Mouse (Mus musculus) thymus, adult 2 months (tissue): Measurements from ENCODE around the gene Ntm. TPM values are rescaled to one million over a fixed set of nuclear protein-coding genes. Genes with fewer than 3 reads are reported as not detected.

Experiments used
- DNase-seq: peaks from one replicate; pipeline ENCODE4 v3.0.0; 2021
- H3K27ac ChIP-seq: fragments of 200-500 bp; 2 replicates; pipeline ENCODE4 v1.5.1; 2012; ENCODE audit warnings: low read length, control low read depth; ENCODE audit not compliant: control insufficient read depth, insufficient read depth
- H3K27me3 ChIP-seq: fragments of 200-500 bp; 2 replicates; pipeline ENCODE4 v1.6.1; 2012; ENCODE audit warnings: mild to moderate bottlenecking, low read length, moderate library complexity, mixed read lengths; ENCODE audit not compliant: control insufficient read depth, insufficient read depth
- H3K36me3 ChIP-seq: fragments of 200-500 bp; 2 replicates; pipeline ENCODE4 v1.6.1; 2012; ENCODE audit warnings: mild to moderate bottlenecking, low read length, moderate library complexity; ENCODE audit not compliant: control insufficient read depth, insufficient read depth
- H3K4me1 ChIP-seq: fragments of 200-500 bp; replicated peaks from 2 replicates; pipeline ENCODE4 v1.6.1; 2012; ENCODE audit warnings: low read length; ENCODE audit not compliant: control insufficient read depth, insufficient read depth
- H3K4me3 ChIP-seq: fragments of 200-500 bp; 2 replicates; pipeline ENCODE4 v1.5.1; 2012; ENCODE audit warnings: mild to moderate bottlenecking, low read length, control low read depth, moderate library complexity; ENCODE audit not compliant: control insufficient read depth, insufficient read depth
- CTCF ChIP-seq: fragments of 200-500 bp; IDR thresholded peaks from 2 replicates; pipeline ENCODE4 v1.5.1; 2012; ENCODE audit warnings: mild to moderate bottlenecking, control low read depth, low read length, moderate library complexity, borderline replicate concordance; ENCODE audit not compliant: control insufficient read depth, poor library complexity, insufficient read depth; ENCODE audit errors: extremely low read depth
- POLR2A ChIP-seq: fragments of 200-500 bp; IDR thresholded peaks from 2 replicates; pipeline ENCODE4 v1.6.1; 2012; ENCODE audit warnings: mild to moderate bottlenecking, low read length, control low read depth, moderate library complexity; ENCODE audit not compliant: control insufficient read depth, poor library complexity, insufficient read depth; ENCODE audit errors: extremely low read depth
- WGBS: fragments of 180-500 bp; shearing (Covaris S2); methylation state at CpG from one replicate; pipeline ENCODE4 v1.1.7; 2018; 5-methylcytosine and 5-hydroxymethylcytosine counted together
- polyA plus RNA-seq: library from polyadenylated mRNA; depleted of rRNA; stranded (reverse); fragments of >200 nt; gene quantifications from 2 replicates; pipeline ENCODE4 v1.2.3, GENCODE M21; 2012

Ntm gene
- polyA plus RNA-seq, 1 experiment = 0.19 TPM

GRCm38 (mm10) chr9:29262836-29263235, 700.1 kb downstream of the Ntm start:
- no peak for TF ChIP-seq POLR2A
- no peak for TF ChIP-seq CTCF
- H3K27ac ChIP-seq = no peak overlapping the region
- 61% methylated on average over 3 of the region's 3 CpGs for WGBS
- H3K36me3 ChIP-seq = no peaks in the 10 kb centered on the region
- no peak overlapping the region for H3K4me3 ChIP-seq
- no peaks in the 10 kb centered on the region for H3K27me3 ChIP-seq
- no peaks in the 10 kb centered on the region for H3K4me1 ChIP-seq
- DNase-seq = no peak

- WGBS = 87% methylated on average over 2 of the region's 2 CpGs
- H3K36me3 ChIP-seq = no peaks in the 10 kb centered on the region
- no peak for DNase-seq
Measured at GRCm38 (mm10) chr9:29252866-29253265, 710.1 kb downstream of the Ntm start.

GRCm38 (mm10) chr9:29250813-29251212, 712.1 kb downstream of the Ntm start:
- 75% methylated on average over 3 of the region's 3 CpGs for WGBS
- H3K27me3 ChIP-seq = no peaks in the 10 kb centered on the region
- H3K4me1 ChIP-seq = no peaks in the 10 kb centered on the region
- no peaks in the 10 kb centered on the region for H3K36me3 ChIP-seq
- DNase-seq = no peak
- no peak overlapping the region for H3K4me3 ChIP-seq
- no peak overlapping the region for H3K27ac ChIP-seq
- TF ChIP-seq POLR2A = no peak
- no peak for TF ChIP-seq CTCF

More at GRCm38 (mm10) chr9:29252866-29253265, 710.1 kb downstream of the Ntm start:
- H3K27me3 ChIP-seq = no peaks in the 10 kb centered on the region
- TF ChIP-seq POLR2A (no peak), CTCF (no peak)
- no peaks in the 10 kb centered on the region for H3K4me1 ChIP-seq
- no peak overlapping the region for H3K4me3 ChIP-seq
- H3K27ac ChIP-seq = no peak overlapping the region

DNA sequence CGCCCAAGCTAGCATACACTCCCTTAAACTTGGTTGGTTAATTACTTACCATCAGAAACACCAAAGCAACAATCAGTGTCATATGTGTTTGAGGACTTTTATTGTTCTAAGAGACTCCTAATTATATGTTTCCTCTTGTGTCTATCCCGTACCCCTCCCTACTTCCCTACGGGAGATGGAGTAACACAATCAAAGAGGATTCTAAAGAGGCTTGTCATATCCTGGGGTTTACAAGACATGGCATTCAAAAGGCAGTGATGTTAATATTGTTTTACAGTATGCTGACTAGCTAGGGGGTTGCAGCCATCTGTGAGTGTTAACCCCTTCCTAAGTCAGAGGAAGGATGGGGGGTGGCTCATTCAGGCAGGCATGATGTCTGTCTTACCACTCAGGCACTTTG, 715.1 kb downstream of the Ntm start:
- WGBS = 82% methylated on average over 3 of the region's 3 CpGs
- no peaks in the 10 kb centered on the region for H3K4me1 ChIP-seq
- no peaks in the 10 kb centered on the region for H3K27me3 ChIP-seq
- H3K36me3 ChIP-seq = no peaks in the 10 kb centered on the region
- H3K27ac ChIP-seq = no peak overlapping the region
- DNase-seq = no peak
- H3K4me3 ChIP-seq = no peak overlapping the region
- TF ChIP-seq CTCF = no peak
- TF ChIP-seq POLR2A = no peak

- H3K27ac ChIP-seq = no peak overlapping the region
- no peaks in the 10 kb centered on the region for H3K36me3 ChIP-seq
- H3K4me1 ChIP-seq = no peaks in the 10 kb centered on the region
- TF ChIP-seq CTCF (no peak), POLR2A (no peak)
- DNase-seq = no peak
- 77% methylated on average over 2 of the region's 2 CpGs for WGBS
- H3K4me3 ChIP-seq = no peak overlapping the region
- no peaks in the 10 kb centered on the region for H3K27me3 ChIP-seq
Measured at GRCm38 (mm10) chr9:29244006-29244405, 718.9 kb downstream of the Ntm start.

GRCm38 (mm10) chr9:29242497-29243422, 720.2 kb downstream of the Ntm start:
- Histone ChIP-seq H3K4me1 (no peaks in the 10 kb centered on the region), H3K27ac (no peak overlapping the region), H3K4me3 (no peak overlapping the region), H3K27me3 (no peaks in the 10 kb centered on the region), H3K36me3 (no peaks in the 10 kb centered on the region)
- TF ChIP-seq CTCF (no peak), POLR2A (no peak)
- no peak for DNase-seq
- 92% methylated on average over 8 of the region's 8 CpGs for WGBS

GRCm38 (mm10) chr9:29240797-29241196, 722.1 kb downstream of the Ntm start:
- TF ChIP-seq CTCF (no peak), POLR2A (no peak)
- no peaks in the 10 kb centered on the region for H3K27me3 ChIP-seq
- H3K36me3 ChIP-seq = no peaks in the 10 kb centered on the region
- H3K4me1 ChIP-seq = no peaks in the 10 kb centered on the region
- 88% methylated on average over 2 of the region's 2 CpGs for WGBS
- H3K27ac ChIP-seq = no peak overlapping the region
- DNase-seq = no peak
- H3K4me3 ChIP-seq = no peak overlapping the region
